Comparison of ENCODE assay signal across 8 mouse cellular contexts in the genomic region with DNA sequence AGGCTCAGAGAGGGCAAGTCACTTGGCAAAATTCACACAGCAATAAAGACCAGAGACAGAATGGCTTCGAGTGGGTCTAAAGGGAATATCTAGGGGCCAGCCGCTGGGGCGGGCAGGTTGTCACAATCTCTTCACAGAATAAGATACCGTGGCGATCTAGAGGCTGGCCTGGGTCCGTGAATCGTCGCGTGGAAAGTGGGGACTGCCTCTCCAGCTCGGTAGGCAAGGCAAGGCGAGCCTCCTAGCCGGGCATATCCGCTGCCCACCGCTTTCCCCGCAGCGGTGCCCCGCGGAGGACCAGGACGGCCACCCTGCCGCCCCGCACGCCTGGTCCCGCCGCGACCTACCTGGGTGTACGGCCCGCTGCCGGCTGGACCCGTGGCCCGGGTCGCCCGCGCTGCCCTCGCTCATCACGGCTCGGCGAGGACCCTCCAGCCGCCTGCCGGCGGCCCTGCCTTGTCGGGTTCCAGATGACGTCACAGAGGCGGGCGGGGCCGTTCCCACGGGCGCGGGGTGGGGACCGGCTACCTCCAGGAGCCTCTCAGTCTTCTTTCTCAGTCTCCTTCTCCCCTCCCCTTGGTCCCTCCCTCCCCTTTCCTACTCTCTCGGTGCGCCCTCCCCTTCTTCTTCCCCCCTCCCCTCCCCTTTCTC. TPM values are rescaled to one million over a fixed set of nuclear protein-coding genes. Genes with fewer than 3 reads are reported as not detected.
A peak's percentile ranks its signal among the peaks of the same experiment; 100 is the strongest.
DNase-seq lines count a peak whose midpoint lies in the region; ATAC-seq and TF ChIP-seq lines count a peak whose summit lies in the region.

A gene (minus strand): TSS at position 480 of the 651 bp plus-strand sequence.

- H3K27ac ChIP-seq in forebrain, embryonic 14.5 days (ENCODE audit: low read depth, low read length): peak within 1 kb of the TSS; percentile 77
- peak within 1 kb of the TSS; percentile 52; the same call in 1 of the 2 replicates for H3K27ac ChIP-seq in heart, postnatal 0 days (ENCODE audit: low read depth)
- H3K27ac ChIP-seq in lung, embryonic 15.5 days: peak within 1 kb of the TSS; percentile 47; the same call in 1 of the 2 replicates

- peak; percentile 31 for DNase-seq in NIH3T3 (ENCODE audit: low read depth)
- DNase-seq in cerebellum, adult 11 months: peak; percentile 77
- peak; percentile 89 for DNase-seq in forebrain, embryonic 14.5 days (ENCODE audit: low spot score)
- peak; percentile 36 for DNase-seq in heart, postnatal 0 days (ENCODE audit: low spot score)
- peak; percentile 59 to 68 for DNase-seq in layer of hippocampus, adult 8-10 months (ENCODE audit: low spot score in 2 of 2)
- peak; percentile 85 for DNase-seq in right cerebral cortex, adult 18-20 months
- peak; percentile 61 for DNase-seq in urinary bladder, adult 2 months (ENCODE audit: low spot score)

- peak; percentile 92 for ATAC-seq in forebrain, embryonic 14.5 days
- ATAC-seq in heart, postnatal 0 days (ENCODE audit: insufficient read depth, low read depth): peak; percentile 39; the same call in 1 of the 2 replicates
- ATAC-seq in lung, embryonic 15.5 days (ENCODE audit: borderline replicate concordance, extremely low read depth, low FRiP score, low TSS enrichment): peak; percentile 77; the same call in 1 of the 2 replicates

- H3K9ac ChIP-seq in forebrain, embryonic 14.5 days (ENCODE audit: low read length): peak within 1 kb of the TSS; percentile 90
- H3K9ac ChIP-seq in heart, postnatal 0 days (replicated peaks; ENCODE audit: low read depth, low read length): peak within 1 kb of the TSS; percentile 64
- H3K9ac ChIP-seq in lung, embryonic 15.5 days: peak within 1 kb of the TSS; percentile 63

- H3K4me3 ChIP-seq in forebrain, embryonic 14.5 days (ENCODE audit: low read depth, low read length): peak within 1 kb of the TSS; percentile 65
- peak within 1 kb of the TSS; percentile 62 for H3K4me3 ChIP-seq in heart, postnatal 0 days (ENCODE audit: low read depth, low read length)
- H3K4me3 ChIP-seq in lung, embryonic 15.5 days: peak within 1 kb of the TSS; percentile 66

- TF ChIP-seq EP300 in heart, postnatal 0 days (IDR thresholded peaks at IDR 0.05; ENCODE audit: low read depth): no peak

- H3K9me3 ChIP-seq in forebrain, embryonic 14.5 days (replicated peaks; ENCODE audit: control insufficient read depth, low read length): no peaks in the 10 kb centered on the region
- H3K9me3 ChIP-seq in heart, postnatal 0 days (replicated peaks; ENCODE audit: control insufficient read depth, low read length): peaks cover 7% of the 10 kb centered on the region; the same call in 1 of the 2 replicates
- no peaks in the 10 kb centered on the region for H3K9me3 ChIP-seq in lung, embryonic 15.5 days

- peaks cover 14% of the 10 kb centered on the region for H3K4me1 ChIP-seq in forebrain, embryonic 14.5 days (ENCODE audit: control insufficient read depth, insufficient read depth, low read length)
- H3K4me1 ChIP-seq in heart, postnatal 0 days (ENCODE audit: control insufficient read depth, insufficient read depth): peaks cover 2% of the 10 kb centered on the region; the same call in 1 of the 2 replicates
- peaks cover 10% of the 10 kb centered on the region; the same call in 1 of the 2 replicates for H3K4me1 ChIP-seq in lung, embryonic 15.5 days

- H3K27me3 ChIP-seq in forebrain, embryonic 14.5 days (replicated peaks; ENCODE audit: control insufficient read depth, insufficient read depth, low read length): no peaks in the 10 kb centered on the region
- 0 out of 2 replicates have a peak, but pooled peaks cover 5% of the 10 kb centered on the region for H3K27me3 ChIP-seq in heart, postnatal 0 days (ENCODE audit: control insufficient read depth, insufficient read depth, low read length)
- no peaks in the 10 kb centered on the region for H3K27me3 ChIP-seq in lung, embryonic 15.5 days

- peaks cover 10% of the 10 kb centered on the region; the same call in 1 of the 2 replicates for H3K36me3 ChIP-seq in forebrain, embryonic 14.5 days (ENCODE audit: control insufficient read depth, insufficient read depth, low read length)
- no peaks in the 10 kb centered on the region for H3K36me3 ChIP-seq in heart, postnatal 0 days (replicated peaks; ENCODE audit: control insufficient read depth, insufficient read depth, low read length)
- H3K36me3 ChIP-seq in lung, embryonic 15.5 days: no peaks in the 10 kb centered on the region

- WGBS in forebrain, embryonic 14.5 days: under 1% methylated on average over 49 of the region's 51 CpGs
- WGBS in heart, postnatal 0 days: under 1% methylated on average over 49 of the region's 51 CpGs
- WGBS in lung, embryonic 15.5 days: under 1% methylated on average over 50 of the region's 51 CpGs

- peak within 1 kb of the TSS; percentile 68 for H3K4me2 ChIP-seq in forebrain, embryonic 14.5 days (ENCODE audit: low read length)
- H3K4me2 ChIP-seq in heart, postnatal 0 days (ENCODE audit: low read depth, low read length): peak within 1 kb of the TSS; percentile 95
- peak within 1 kb of the TSS; percentile 98 for H3K4me2 ChIP-seq in lung, embryonic 15.5 days

- no peak for TF ChIP-seq CTCF in heart, postnatal 0 days (IDR thresholded peaks at IDR 0.05; ENCODE audit: low read depth)

RNA-seq across cellular contexts. Expression of the gene that starts here (rescaled TPM):
- polyA plus RNA-seq in forebrain, embryonic 14.5 days (2014; fragmentation: Nextera tagmentation; extraction: Ambion mirVana): 6.9 and 7.6 TPM in 2 replicates
- total RNA-seq in heart, postnatal 0 days (2014; rRNA removed; ENCODE audit: low replicate concordance): 3.6 and 6.0 TPM in 2 replicates
- 2.7 and 3.2 TPM in 2 replicates for polyA plus RNA-seq in heart, postnatal 0 days (2015; fragmentation: Nextera tagmentation; extraction: Ambion mirVana)
- 10 to 100 TPM; 15.9 to 18.6 (median 18.0) TPM for total RNA-seq in layer of hippocampus, adult 8-10 months (2022)
- polyA plus RNA-seq in lung, embryonic 15.5 days (2015; fragmentation: Nextera tagmentation; extraction: Ambion mirVana): 2.3 TPM in 2 replicates
- polyA plus RNA-seq in urinary bladder, adult 2 months (2012; rRNA removed): 9.2 and 9.3 TPM in 2 replicates

Comparison
In these comparisons a context has a peak if more than half of its experiments do, and no peak if none do; other contexts are left out.
1. Peak in every context shown above with its lines: DNase-seq, ATAC-seq, H3K4me3 ChIP-seq and H3K27ac ChIP-seq.
2. DNase-seq: peak in every context shown above with its lines; median percentile 89 in forebrain, embryonic 14.5 days; 85 in right cerebral cortex, adult 18-20 months; 77 in cerebellum, adult 11 months; 64 in layer of hippocampus, adult 8-10 months; 61 in urinary bladder, adult 2 months; 36 in heart, postnatal 0 days; 31 in NIH3T3.
3. ATAC-seq: peak in every context shown above with its lines; median percentile 92 in forebrain, embryonic 14.5 days; 77 in lung, embryonic 15.5 days; 39 in heart, postnatal 0 days.